Mouse (Mus musculus): ENCODE results near the gene Enc1. TPM values are rescaled to one million over a fixed set of nuclear protein-coding genes. Genes with fewer than 3 reads are reported as not detected.

The Enc1 gene
- polyA plus RNA-seq, 1 experiment from 2014 or later: 0.75 TPM

GRCm38 (mm10) chr13:97230101-97230500, 10.8 kb upstream of the Enc1 start:
- Histone ChIP-seq H3K36me3 (no peaks in the 10 kb centered on the region), H3K4me2 (no peak overlapping the region), H3K27ac (no peak overlapping the region), H3K4me3 (replicated peaks) (no peak overlapping the region), H3K4me1 (replicated peaks) (peaks cover 4% of the 10 kb centered on the region; the same call in 1 of the 2 replicates), H3K9ac (no peak overlapping the region), H3K27me3 (no peaks in the 10 kb centered on the region), H3K9me3 (replicated peaks) (no peaks in the 10 kb centered on the region)
- DNase-seq (no peak), ATAC-seq (ENCODE audit: low read depth) (no peak)
- WGBS (ENCODE audit: insufficient replicate concordance): 60% methylated on average over 3 of the region's 3 CpGs

GRCm38 (mm10) chr13:97233092-97233491, 7.8 kb upstream of the Enc1 start:
- H3K27ac ChIP-seq: no peak overlapping the region
- H3K27me3 ChIP-seq: peaks cover 4% of the 10 kb centered on the region
- no peak overlapping the region for H3K4me2 ChIP-seq
- no peak overlapping the region for H3K4me3 ChIP-seq (replicated peaks)
- no peak overlapping the region for H3K9ac ChIP-seq
- 46% methylated on average over 2 of the region's 2 CpGs for WGBS (ENCODE audit: insufficient replicate concordance)
- no peak for ATAC-seq (ENCODE audit: low read depth)
- H3K4me1 ChIP-seq (replicated peaks): peaks cover 4% of the 10 kb centered on the region; the same call in 1 of the 2 replicates
- H3K9me3 ChIP-seq (replicated peaks): no peaks in the 10 kb centered on the region
- H3K36me3 ChIP-seq: no peaks in the 10 kb centered on the region
- DNase-seq: no peak

DNA sequence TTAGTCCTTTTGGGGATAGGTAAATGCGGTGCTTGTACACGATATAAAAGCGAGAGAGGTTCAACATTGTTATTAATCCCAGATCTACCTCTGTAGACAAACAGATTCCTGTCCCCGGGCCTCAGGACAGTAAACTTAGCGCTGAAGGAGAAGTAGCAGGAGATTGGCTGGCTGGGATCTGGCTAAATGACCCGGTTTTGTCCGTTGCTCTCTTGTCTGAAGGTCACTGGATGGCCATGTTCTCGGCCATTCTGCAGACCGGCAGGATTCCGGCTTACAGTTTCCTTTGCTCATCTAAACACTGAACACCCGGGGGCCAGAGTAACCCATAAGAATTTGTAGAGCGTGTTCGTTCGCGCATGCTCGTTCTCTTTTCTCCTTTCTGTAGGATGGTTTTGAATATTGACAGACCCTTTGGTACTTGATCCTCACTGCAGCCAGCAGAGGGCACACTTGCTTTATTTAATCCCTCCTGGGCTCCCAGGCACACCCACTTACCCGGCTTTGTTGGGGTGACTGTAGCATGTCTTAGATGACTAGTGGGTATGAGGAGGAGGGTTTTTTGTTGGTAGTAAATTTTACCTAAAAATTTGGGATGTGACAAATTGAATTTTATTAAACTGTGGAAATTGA, 6.0 kb upstream of the Enc1 start:
- H3K36me3 ChIP-seq: no peaks in the 10 kb centered on the region
- no peak overlapping the region for H3K27ac ChIP-seq
- DNase-seq: peak; percentile 38
- ATAC-seq (ENCODE audit: low read depth): 0 out of 2 replicates have a peak, but pooled peaks have one; percentile 63
- H3K27me3 ChIP-seq: peaks cover 23% of the 10 kb centered on the region
- 16% methylated on average over 17 of the region's 17 CpGs for WGBS (ENCODE audit: insufficient replicate concordance)
- H3K4me1 ChIP-seq (replicated peaks): peaks cover 7% of the 10 kb centered on the region
- H3K4me3 ChIP-seq (replicated peaks): peak overlapping the region; percentile 20
- H3K4me2 ChIP-seq: peak overlapping the region; percentile 29; the same call in 1 of the 2 replicates
- no peak overlapping the region for H3K9ac ChIP-seq
- no peaks in the 10 kb centered on the region for H3K9me3 ChIP-seq (replicated peaks)

- peaks cover 33% of the 10 kb centered on the region for H3K27me3 ChIP-seq
- H3K9ac ChIP-seq: no peak overlapping the region
- no peaks in the 10 kb centered on the region for H3K9me3 ChIP-seq (replicated peaks)
- no peak overlapping the region for H3K27ac ChIP-seq
- DNase-seq (no peak), ATAC-seq (ENCODE audit: low read depth) (no peak)
- H3K4me3 ChIP-seq (replicated peaks): no peak overlapping the region
- no peaks in the 10 kb centered on the region for H3K36me3 ChIP-seq
- peaks cover 13% of the 10 kb centered on the region for H3K4me1 ChIP-seq (replicated peaks)
- 63% methylated on average over 6 of the region's 6 CpGs for WGBS (ENCODE audit: insufficient replicate concordance)
- H3K4me2 ChIP-seq: no peak overlapping the region
Observed at GRCm38 (mm10) chr13:97235911-97236310, 5.0 kb upstream of the Enc1 start.

- Histone ChIP-seq H3K4me3 (replicated peaks) (no peak overlapping the region), H3K9me3 (replicated peaks) (no peaks in the 10 kb centered on the region), H3K27me3 (peaks cover 44% of the 10 kb centered on the region), H3K36me3 (no peaks in the 10 kb centered on the region), H3K9ac (no peak overlapping the region), H3K27ac (no peak overlapping the region), H3K4me2 (no peak overlapping the region), H3K4me1 (replicated peaks) (peaks cover 14% of the 10 kb centered on the region)
- ATAC-seq (ENCODE audit: low read depth) (no peak), DNase-seq (no peak)
- WGBS (ENCODE audit: insufficient replicate concordance): 57% methylated on average over 3 of the region's 3 CpGs
Observed at GRCm38 (mm10) chr13:97237700-97238099, 3.2 kb upstream of the Enc1 start.

DNA sequence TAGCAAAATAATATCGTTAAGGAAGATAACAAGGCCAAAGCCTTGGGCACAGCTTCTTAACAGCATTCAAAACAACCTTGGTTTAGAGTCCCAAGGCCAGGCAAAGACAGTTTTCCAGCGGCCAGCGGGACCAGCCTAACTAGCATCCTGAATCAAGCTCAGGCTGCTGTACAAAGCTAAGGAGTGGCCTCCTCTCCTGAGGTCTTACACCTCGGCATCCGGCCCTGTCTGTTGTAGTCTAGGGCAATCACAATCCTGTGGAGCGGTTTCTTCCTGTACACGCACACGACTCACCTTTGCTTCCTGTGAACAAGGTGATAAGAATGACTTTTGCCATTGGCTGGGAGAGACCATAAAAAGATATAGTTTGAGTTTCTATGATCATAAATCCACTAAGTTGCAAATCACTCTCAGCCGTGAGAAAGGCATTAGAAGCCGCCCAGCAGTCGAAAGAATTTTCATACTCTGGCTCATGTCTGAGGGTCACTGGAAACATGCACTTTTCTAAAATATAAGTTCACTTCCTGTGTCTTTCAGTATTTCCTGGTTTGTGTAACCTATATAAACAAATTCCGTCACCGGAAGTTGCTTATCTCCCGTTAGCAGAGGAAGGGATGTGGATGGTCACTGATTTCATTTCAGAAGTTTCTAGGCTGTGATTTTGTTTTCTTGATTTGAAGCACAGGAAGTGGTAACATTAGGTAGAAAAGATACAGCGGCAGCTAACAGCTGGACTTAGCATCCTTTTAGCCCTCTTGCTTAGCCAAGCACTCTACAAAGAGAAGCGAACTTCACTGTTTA, 2.5 kb upstream of the Enc1 start:
- H3K4me3 ChIP-seq (replicated peaks): no peak overlapping the region
- no peak overlapping the region for H3K4me2 ChIP-seq
- H3K9me3 ChIP-seq (replicated peaks): no peaks in the 10 kb centered on the region
- peaks cover 21% of the 10 kb centered on the region for H3K4me1 ChIP-seq (replicated peaks)
- ATAC-seq (ENCODE audit: low read depth) (no peak), DNase-seq (no peak)
- peaks cover 44% of the 10 kb centered on the region for H3K27me3 ChIP-seq
- WGBS (ENCODE audit: insufficient replicate concordance): 30% methylated on average over 16 of the region's 16 CpGs
- H3K9ac ChIP-seq: no peak overlapping the region
- peak overlapping the region; percentile 22; the same call in 1 of the 2 replicates for H3K27ac ChIP-seq
- H3K36me3 ChIP-seq: no peaks in the 10 kb centered on the region

- peaks cover 44% of the 10 kb centered on the region for H3K27me3 ChIP-seq
- peak overlapping the region; percentile 85 for H3K4me2 ChIP-seq
- WGBS (ENCODE audit: insufficient replicate concordance): 5% methylated on average over 23 of the region's 23 CpGs
- DNase-seq (no peak), ATAC-seq (ENCODE audit: low read depth) (no peak)
- H3K36me3 ChIP-seq: no peaks in the 10 kb centered on the region
- peaks cover 25% of the 10 kb centered on the region for H3K4me1 ChIP-seq (replicated peaks)
- no peak overlapping the region for H3K9ac ChIP-seq
- no peaks in the 10 kb centered on the region for H3K9me3 ChIP-seq (replicated peaks)
- peak overlapping the region; percentile 69; the same call in 1 of the 2 replicates for H3K4me3 ChIP-seq (replicated peaks)
- no peak overlapping the region for H3K27ac ChIP-seq
Observed at GRCm38 (mm10) chr13:97239343-97240180, 1.3 kb upstream of the Enc1 start.

- Histone ChIP-seq H3K9ac (peak overlapping the region; percentile 72), H3K4me2 (peak overlapping the region; percentile 85), H3K9me3 (replicated peaks) (no peaks in the 10 kb centered on the region), H3K27me3 (peaks cover 44% of the 10 kb centered on the region), H3K36me3 (peaks cover 6% of the 10 kb centered on the region), H3K27ac (peak overlapping the region; percentile 82), H3K4me1 (replicated peaks) (peaks cover 25% of the 10 kb centered on the region), H3K4me3 (replicated peaks) (peak overlapping the region; percentile 69)
- ATAC-seq (ENCODE audit: low read depth) (peak; percentile 52), DNase-seq (peak; percentile 14)
- WGBS (ENCODE audit: insufficient replicate concordance): under 1% methylated on average over 36 of the region's 36 CpGs
Observed at GRCm38 (mm10) chr13:97240279-97240964, 483 bp upstream of the Enc1 start.

DNA sequence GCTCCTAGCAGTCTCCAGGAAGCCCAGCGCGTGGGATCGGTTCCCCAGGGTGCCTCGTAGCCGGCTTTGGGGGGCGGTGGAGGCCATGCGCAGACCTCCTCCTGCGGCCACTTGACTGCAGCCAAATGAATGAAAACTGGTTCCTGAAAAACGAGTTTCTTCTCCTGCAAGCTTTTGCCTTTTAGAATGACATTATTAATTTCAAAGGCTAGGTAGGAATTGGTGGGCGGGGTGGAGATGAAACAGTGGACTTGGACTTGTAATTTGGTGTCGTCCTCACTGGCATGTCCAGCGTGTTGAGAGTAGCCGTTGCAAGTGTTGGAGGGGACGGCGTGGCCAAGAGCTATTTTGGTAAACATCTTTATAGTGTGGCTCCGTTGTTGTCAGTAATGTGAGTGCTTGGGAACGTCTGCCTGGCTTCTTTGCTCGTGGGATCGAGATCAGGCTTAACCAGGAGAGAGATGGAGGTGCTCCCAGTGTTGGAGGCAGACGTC, 929 bp downstream of the Enc1 start:
- Histone ChIP-seq H3K9ac (peak overlapping the region; percentile 77), H3K4me3 (replicated peaks) (peak overlapping the region; percentile 69), H3K27me3 (peaks cover 44% of the 10 kb centered on the region), H3K27ac (peak overlapping the region; percentile 70; the same call in 1 of the 2 replicates), H3K4me1 (replicated peaks) (peaks cover 25% of the 10 kb centered on the region), H3K4me2 (peak overlapping the region; percentile 85), H3K9me3 (replicated peaks) (no peaks in the 10 kb centered on the region), H3K36me3 (peaks cover 19% of the 10 kb centered on the region)
- DNase-seq (no peak), ATAC-seq (ENCODE audit: low read depth) (no peak)
- 2% methylated on average over 20 of the region's 20 CpGs for WGBS (ENCODE audit: insufficient replicate concordance)

DNA sequence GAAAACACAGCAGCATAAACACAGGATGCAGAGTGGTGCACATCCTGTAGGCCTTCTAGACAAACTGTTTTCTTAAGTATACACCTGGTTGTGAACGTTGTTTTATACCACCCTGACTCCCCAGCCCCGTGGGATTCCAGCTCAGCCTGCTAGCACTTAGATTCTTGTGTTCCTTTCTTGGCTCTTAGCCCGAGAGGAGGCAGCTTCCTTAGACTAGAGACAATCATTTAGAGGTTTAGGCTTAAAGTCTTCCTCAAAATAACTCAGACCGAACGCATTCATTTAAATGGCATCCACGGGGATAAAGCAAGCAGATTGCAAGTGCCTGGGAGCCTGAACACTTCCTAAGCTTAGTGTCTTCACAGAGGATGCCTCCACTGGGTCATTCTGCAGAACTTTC, 1.8 kb downstream of the Enc1 start:
- DNase-seq (no peak), ATAC-seq (ENCODE audit: low read depth) (no peak)
- Histone ChIP-seq H3K4me3 (replicated peaks) (peak overlapping the region; percentile 69), H3K27me3 (peaks cover 43% of the 10 kb centered on the region), H3K36me3 (peaks cover 19% of the 10 kb centered on the region), H3K9me3 (replicated peaks) (no peaks in the 10 kb centered on the region), H3K4me2 (peak overlapping the region; percentile 85), H3K27ac (no peak overlapping the region), H3K4me1 (replicated peaks) (peaks cover 27% of the 10 kb centered on the region), H3K9ac (0 out of 2 replicates have a peak overlapping the region, but pooled peaks have one; percentile 9)
- 31% methylated on average over 6 of the region's 6 CpGs for WGBS (ENCODE audit: insufficient replicate concordance)
